Mouse (Mus musculus) lung, postnatal 0 days (tissue): ENCODE results near the gene Pnmal1. TPM values are rescaled to one million over a fixed set of nuclear protein-coding genes. Genes with fewer than 3 reads are reported as not detected.

Experiments
- ATAC-seq: fragments of 200-750 bp; cut with Nextera tagmentation; 2 replicates; pipeline ENCODE4 v1.8.0; 2017; ENCODE audit warnings: moderate library complexity
- DNase-seq: peaks from one replicate; pipeline ENCODE4 v3.0.0-alpha.2; 2016; ENCODE audit warnings: low spot score
- H3K27ac ChIP-seq: fragments of 300-500 bp; sonication (generic); 2 replicates; pipeline ENCODE4 v1.5.1; 2014; ENCODE audit warnings: antibody characterized with exemption, mild to moderate bottlenecking, low read length, mixed read lengths
- H3K27me3 ChIP-seq: fragments of 300-500 bp; sonication (generic); replicated peaks from 2 replicates; pipeline ENCODE4 v1.6.1; 2014; ENCODE audit warnings: low read length, mixed read lengths; ENCODE audit not compliant: insufficient read depth
- H3K36me3 ChIP-seq: fragments of 300-500 bp; sonication (generic); 2 replicates; pipeline ENCODE4 v1.6.1; 2014; ENCODE audit warnings: low read length, mixed read lengths; ENCODE audit not compliant: insufficient read depth
- H3K4me1 ChIP-seq: fragments of 300-500 bp; sonication (generic); 2 replicates; pipeline ENCODE4 v1.6.1; 2014; ENCODE audit warnings: antibody characterized with exemption, low read depth, low read length, mixed read lengths; ENCODE audit not compliant: insufficient read depth
- H3K4me2 ChIP-seq: fragments of 300-500 bp; sonication (generic); replicated peaks from 2 replicates; pipeline ENCODE4 v1.6.1; 2014; ENCODE audit warnings: low read depth, mild to moderate bottlenecking, low read length, moderate library complexity, mixed read lengths
- H3K4me3 ChIP-seq: fragments of 300-500 bp; sonication (generic); 2 replicates; pipeline ENCODE4 v1.5.1; 2014; ENCODE audit warnings: low read depth, low read length
- H3K9ac ChIP-seq: fragments of 300-500 bp; sonication (generic); replicated peaks from 2 replicates; pipeline ENCODE4 v1.6.1; 2014; ENCODE audit warnings: low read depth, mild to moderate bottlenecking
- H3K9me3 ChIP-seq: fragments of 300-500 bp; sonication (generic); 2 replicates; pipeline ENCODE4 v1.6.1; 2016; ENCODE audit warnings: low read length, mixed read lengths
- CTCF ChIP-seq: IDR thresholded peaks from 2 replicates; pipeline ENCODE4 v1.5.1; 2016; ENCODE audit warnings: antibody characterized with exemption, mild to moderate bottlenecking
- EP300 ChIP-seq: IDR thresholded peaks from 2 replicates; pipeline ENCODE4 v1.6.1; 2016; ENCODE audit warnings: antibody characterized with exemption, mild to moderate bottlenecking, control low read depth
- WGBS: fragments of 180-500 bp; shearing (Covaris S2); extraction: QIAGEN DNeasy Blood & Tissue Kit; methylation state at CpG from one replicate; pipeline ENCODE4 v1.1.7; 2014; 5-methylcytosine and 5-hydroxymethylcytosine counted together
- polyA plus RNA-seq: library from polyadenylated mRNA; unstranded; fragments of >200 nt; fragmentation: Nextera tagmentation; extraction: Ambion mirVana; gene quantifications from 2 replicates; pipeline ENCODE4 v1.2.1, GENCODE M21; 2015

Pnmal1 gene
- polyA plus RNA-seq, 1 experiment from 2014 or later, result not detected

GRCm38 (mm10) chr7:17011909-17012590 is 52.6 kb downstream of the Pnmal1 start:
- H3K27ac ChIP-seq, result no peak overlapping the region
- no peak for ATAC-seq
- no peak overlapping the region for H3K9ac ChIP-seq

More at GRCm38 (mm10) chr7:17011909-17012590, 52.6 kb downstream of the Pnmal1 start:
- DNase-seq, result no peak
- TF ChIP-seq EP300 (no peak), CTCF (no peak)
- no peaks in the 10 kb centered on the region for H3K4me1 ChIP-seq
- no peak overlapping the region for H3K4me2 ChIP-seq
- H3K36me3 ChIP-seq, result peaks cover 29% of the 10 kb centered on the region
- 93% methylated on average over 7 of the region's 7 CpGs for WGBS
- H3K9me3 ChIP-seq, result no peaks in the 10 kb centered on the region
- H3K4me3 ChIP-seq, result no peak overlapping the region
- H3K27me3 ChIP-seq, result no peaks in the 10 kb centered on the region

Other genes starting within 250 kb of the Pnmal1 start
- not detected in 2 replicates for gene Ceacam9, start 237.8 kb upstream of the Pnmal1 start, polyA plus RNA-seq
- 240 and 261 TPM in 2 replicates for gene Ap2s1, start 221.3 kb upstream of the Pnmal1 start, polyA plus RNA-seq
- 176 and 178 TPM in 2 replicates for gene Slc1a5, start 178.3 kb upstream of the Pnmal1 start, polyA plus RNA-seq
- 57.7 and 60.7 TPM in 2 replicates for gene Strn4, start 143.8 kb upstream of the Pnmal1 start, polyA plus RNA-seq
- 22.3 and 23.5 TPM in 2 replicates for gene Fkrp, start 142.9 kb upstream of the Pnmal1 start, polyA plus RNA-seq
- gene Prkd2, start 116.8 kb upstream of the Pnmal1 start, polyA plus RNA-seq, result 26.1 and 29.0 TPM in 2 replicates
- gene Dact3, start 84.4 kb upstream of the Pnmal1 start, polyA plus RNA-seq, result 4.2 and 4.3 TPM in 2 replicates
- 5.2 and 6.6 TPM in 2 replicates for gene Gng8, start 67.9 kb upstream of the Pnmal1 start, polyA plus RNA-seq
- 2.0 and 2.4 TPM in 2 replicates for gene Ptgir, start 53.2 kb upstream of the Pnmal1 start, polyA plus RNA-seq
- gene Calm3, start 35.6 kb upstream of the Pnmal1 start, polyA plus RNA-seq, result 61.7 and 63.6 TPM in 2 replicates
- gene Pnmal2, start 15.0 kb upstream of the Pnmal1 start, polyA plus RNA-seq, result 1.9 and 2.0 TPM in 2 replicates
- 0.02 and 0.04 TPM in 2 replicates for gene Gm42372, start 23.4 kb downstream of the Pnmal1 start, polyA plus RNA-seq
- 7.8 and 8.0 TPM in 2 replicates for gene Ccdc8, start 33.0 kb downstream of the Pnmal1 start, polyA plus RNA-seq
- gene Ppp5c, start 68.2 kb downstream of the Pnmal1 start, polyA plus RNA-seq, result 65.1 and 71.8 TPM in 2 replicates
- gene Hif3a, start 102.7 kb downstream of the Pnmal1 start, polyA plus RNA-seq, result 5.3 and 8.2 TPM in 2 replicates
- gene Psg16, start 114.4 kb downstream of the Pnmal1 start, polyA plus RNA-seq, result 0.18 and 0.21 TPM in 2 replicates
- gene Ceacam3, start 190.6 kb downstream of the Pnmal1 start, polyA plus RNA-seq, result not detected in 2 replicates
- not detected in 2 replicates for gene Psg29, start 243.8 kb downstream of the Pnmal1 start, polyA plus RNA-seq